Mouse (Mus musculus) common myeloid progenitor, adult 5-6 weeks (primary cell): ENCODE data around the gene Gm28230. TPM values are rescaled to one million over a fixed set of nuclear protein-coding genes. Genes with fewer than 3 reads are reported as not detected.

Experiments used
- ATAC-seq: replicated peaks from 2 replicates; pipeline ENCODE4 v1.8.0; 2016; ENCODE audit warnings: low read depth, mild to moderate bottlenecking, moderate TSS enrichment, inconsistent platforms; ENCODE audit not compliant: poor library complexity, severe bottlenecking
- total RNA-seq: library from RNA; stranded (forward); fragments of 200-1000, 187-1606 nt; gene quantifications from 2 replicates; pipeline ENCODE4 v1.2.3, GENCODE M21; 2017

Gm28230 gene
- total RNA-seq, 1 experiment from 2014 or later, result not detected

DNA sequence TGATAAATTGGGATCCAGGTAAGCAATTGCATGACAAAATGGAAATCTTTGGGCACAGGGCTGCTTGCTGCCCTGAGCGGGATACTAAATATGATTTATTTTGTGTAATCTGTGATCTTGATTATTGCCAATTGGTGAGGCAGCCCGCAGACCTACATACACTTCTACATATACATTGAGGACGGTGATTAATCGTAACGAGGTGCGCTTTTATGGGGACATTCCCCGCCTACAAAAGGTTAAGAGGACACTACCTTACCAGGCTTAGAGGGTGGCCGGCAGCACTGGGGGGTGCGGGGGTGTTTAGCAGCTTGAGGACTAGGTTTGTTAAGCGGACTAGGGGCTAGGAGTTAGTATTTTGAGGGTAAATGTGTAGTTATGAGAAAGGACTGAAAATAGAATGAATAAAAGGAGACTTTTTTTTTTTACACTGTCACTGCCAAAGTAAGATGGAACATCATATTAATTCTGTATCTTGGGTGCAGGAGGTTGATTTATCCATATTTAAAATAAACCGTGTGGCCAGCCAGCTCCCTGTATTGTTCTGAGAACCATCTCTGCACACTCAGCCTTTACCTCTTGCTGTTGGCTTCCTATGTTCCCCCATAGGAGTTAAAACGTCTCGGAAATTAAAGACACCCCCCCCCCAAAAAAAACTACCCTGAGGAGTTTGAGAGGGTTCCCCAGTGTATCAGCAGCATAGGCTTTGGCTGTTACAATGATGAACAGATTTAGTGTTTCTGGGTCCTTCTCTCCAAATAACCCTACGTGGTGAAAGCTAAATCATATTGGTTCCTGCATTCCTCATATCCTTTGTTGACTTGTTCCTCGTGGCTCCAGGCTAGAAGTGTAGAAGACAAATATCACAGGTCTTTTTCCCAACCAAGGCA, 10.4 kb downstream of the Gm28230 start:
- ATAC-seq, result no peak

GRCm38 (mm10) chr2:74737578-74738070, 11.1 kb downstream of the Gm28230 start:
- no peak for ATAC-seq

- no peak for ATAC-seq
These were observed 12.3 kb downstream of the Gm28230 start for GRCm38 (mm10) chr2:74738623-74739475.

DNA sequence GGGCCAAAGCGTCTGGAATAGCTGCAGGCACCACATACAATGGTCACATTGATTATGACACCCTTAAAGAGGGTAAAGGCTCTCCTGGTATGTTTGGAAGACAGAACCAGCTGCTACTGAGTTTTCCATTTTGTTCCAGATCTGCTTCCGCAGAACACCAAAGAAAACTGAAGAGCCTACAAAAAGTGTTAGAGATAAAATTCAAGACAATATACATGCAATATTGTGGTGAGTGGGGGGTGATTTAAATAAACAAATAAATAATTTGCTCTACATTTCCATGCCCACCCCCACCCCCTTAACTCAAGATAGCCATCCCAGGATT, 12.9 kb downstream of the Gm28230 start:
- ATAC-seq, result no peak

GRCm38 (mm10) chr2:74739869-74740268, 13.3 kb downstream of the Gm28230 start:
- ATAC-seq, result no peak

GRCm38 (mm10) chr2:74740311-74741091, 14.0 kb downstream of the Gm28230 start:
- ATAC-seq, result 0 out of 2 replicates have a peak, but pooled peaks have one; percentile 26

DNA sequence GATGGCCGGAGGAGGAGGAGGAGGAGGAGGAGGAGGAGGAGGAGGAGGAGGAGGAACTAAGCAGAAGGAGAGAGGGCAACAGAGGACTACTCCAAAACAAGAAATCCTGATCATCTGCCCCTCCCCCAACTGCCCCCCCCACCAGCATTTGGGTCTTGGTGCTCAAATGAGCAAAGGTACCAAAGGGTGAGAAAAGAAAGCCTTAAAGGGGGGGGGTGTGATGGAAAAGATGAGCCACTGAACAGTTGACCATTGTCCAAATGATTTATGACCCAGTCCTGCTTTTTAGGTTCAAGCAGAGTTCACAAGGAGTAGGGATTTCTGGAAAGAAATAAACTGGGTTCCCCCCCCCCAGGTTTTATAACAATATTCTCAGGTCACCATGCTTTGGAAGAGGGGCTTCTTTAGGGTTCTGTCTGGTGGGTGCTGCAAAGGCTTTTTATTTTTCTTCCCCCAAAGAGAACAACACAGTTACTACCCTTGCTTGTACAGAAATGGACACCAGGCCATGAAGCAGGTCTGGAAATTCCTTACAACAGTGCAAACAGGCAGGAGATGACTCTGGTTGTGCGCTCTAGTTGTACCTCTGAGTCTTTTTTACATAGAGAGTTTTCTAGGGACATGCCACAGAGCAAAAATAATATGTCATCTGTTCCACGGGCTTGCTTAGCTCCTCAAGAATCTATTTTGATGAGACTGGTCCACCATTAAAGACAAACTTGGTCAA, 14.9 kb downstream of the Gm28230 start:
- no peak for ATAC-seq

DNA sequence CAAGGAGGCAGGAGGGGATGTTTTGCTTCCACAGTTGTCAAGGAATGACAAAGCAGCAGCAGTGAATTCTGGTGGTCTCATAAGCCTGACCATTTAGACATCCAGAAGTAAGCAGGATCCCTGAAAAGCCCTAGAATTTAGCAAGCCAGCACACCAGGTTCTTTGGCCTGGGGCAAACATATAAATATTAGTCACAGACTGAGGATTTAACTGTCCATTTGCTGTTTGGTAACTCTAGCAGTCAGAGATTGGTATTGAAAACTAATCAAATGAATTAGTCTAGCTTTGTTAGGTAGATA, 15.4 kb downstream of the Gm28230 start:
- ATAC-seq, result no peak

DNA sequence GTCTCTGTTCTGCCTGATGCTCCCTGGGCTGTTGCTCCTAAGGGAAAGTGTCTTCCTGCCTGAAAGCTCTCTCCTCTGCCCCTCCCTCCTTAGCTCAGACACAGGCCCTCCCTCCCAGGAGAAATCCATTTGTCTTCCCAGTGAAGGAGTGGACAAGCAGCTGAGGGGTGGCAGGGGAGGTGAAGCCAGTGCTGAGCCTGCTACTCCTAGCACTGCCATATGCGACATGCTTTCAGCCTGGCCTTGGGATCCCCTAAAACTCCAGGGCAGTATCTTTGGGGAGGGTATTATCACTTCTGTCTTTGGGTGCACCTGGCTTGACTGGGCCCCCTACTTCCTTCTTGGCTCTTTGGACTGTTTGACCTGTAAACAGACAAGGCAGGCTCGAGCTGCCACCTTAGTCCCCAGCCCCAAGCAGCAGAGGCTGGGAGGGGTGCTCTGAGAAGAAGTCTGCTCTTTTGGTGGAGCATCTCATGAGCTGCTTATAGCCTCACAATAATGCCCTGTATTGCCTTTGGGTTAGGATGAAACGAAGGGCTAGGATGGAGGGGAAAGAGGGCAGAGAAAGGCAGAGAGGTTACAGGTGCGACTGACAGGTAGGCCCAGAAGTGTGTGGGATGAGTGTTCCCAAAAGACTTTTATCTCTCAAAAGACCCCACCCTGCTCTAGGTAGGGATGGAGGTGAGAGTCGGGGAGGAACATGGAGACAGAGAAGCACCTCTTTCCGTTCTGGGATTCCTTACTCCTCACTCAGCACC, 19.2 kb downstream of the Gm28230 start:
- ATAC-seq, result no peak

- ATAC-seq, result no peak
These were observed 19.9 kb downstream of the Gm28230 start for GRCm38 (mm10) chr2:74746298-74746921.

DNA sequence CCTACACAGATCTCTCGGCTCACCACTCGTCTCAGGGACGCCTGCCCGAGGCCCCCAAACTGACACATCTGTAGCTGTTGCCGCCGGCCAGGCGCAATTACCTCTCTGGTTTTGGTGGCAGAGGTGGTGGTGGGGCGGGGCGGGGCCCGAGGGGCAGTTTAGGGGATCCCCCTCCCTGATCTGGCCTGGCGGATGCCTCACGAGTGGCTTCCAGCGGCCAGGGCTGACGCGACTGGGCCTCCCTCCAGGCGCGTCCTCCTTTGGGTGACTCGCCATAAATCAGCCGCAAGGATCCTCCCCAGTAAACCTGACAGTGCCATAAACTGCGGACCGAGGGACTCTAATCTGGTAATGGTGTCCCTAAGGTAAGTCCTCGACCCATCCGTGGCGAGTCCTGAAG, 20.5 kb downstream of the Gm28230 start:
- no peak for ATAC-seq

DNA sequence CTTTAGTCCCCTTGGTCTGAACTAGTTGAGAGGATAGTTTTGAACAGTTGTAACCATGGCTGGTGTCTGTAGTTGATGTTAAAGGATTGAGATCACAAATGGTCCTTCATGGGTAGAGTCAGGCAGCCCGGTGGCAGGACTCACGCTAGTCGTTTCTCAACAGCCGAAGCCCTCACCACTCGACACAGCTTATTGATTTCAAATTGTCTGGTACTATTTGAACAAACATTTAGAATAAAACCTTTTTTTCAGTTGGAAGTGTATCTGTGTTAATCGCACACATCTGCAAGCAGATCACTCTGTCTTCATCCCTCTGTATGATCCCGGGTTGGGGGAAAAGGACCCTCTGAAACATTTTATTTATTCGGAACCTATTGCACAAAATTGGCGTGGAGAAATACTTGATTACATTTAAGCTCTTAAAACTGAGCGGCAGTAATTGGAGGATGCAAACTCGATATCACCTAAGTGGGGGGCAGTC, 21.2 kb downstream of the Gm28230 start:
- no peak for ATAC-seq

- ATAC-seq, result no peak
These were observed 22.0 kb downstream of the Gm28230 start for GRCm38 (mm10) chr2:74748436-74748995.

DNA sequence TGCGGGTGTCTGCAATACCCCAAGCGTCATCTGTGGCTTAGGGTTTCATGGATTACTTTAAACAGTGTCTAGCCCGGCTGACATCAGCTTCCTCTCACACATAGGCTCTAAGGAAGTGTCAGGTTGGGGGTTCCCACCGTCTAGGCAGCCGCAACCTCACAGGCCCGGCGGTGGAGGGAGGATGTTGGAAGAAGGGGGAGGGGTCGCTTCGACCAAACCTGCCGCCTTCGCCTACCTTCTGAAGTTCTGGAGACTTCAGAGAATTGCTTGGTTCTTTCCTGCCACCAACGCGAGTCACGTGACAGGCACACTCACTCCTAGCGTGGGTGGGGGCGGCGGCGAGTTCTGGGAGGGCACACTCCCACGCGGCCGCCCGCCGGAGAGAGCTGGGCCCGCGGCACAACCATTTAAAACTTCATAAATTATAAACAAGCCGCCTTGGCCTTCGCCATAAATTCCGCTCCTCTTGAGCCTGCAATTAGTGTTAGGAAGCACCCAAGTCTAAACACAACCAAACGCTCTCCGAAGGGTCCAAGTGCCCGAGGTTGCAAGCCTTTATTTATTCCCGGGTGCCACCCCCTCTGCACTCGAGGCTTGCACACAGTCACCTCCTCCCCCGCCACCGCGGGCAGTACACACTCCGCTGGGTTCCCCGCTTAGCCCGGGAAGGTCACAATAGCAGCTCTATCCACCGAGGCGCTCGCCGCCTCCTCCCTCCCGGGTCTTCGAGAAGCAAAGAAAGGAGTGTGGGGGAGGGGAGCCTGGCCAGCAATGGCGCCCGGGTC, 23.0 kb downstream of the Gm28230 start:
- ATAC-seq, result peak; percentile 57

DNA sequence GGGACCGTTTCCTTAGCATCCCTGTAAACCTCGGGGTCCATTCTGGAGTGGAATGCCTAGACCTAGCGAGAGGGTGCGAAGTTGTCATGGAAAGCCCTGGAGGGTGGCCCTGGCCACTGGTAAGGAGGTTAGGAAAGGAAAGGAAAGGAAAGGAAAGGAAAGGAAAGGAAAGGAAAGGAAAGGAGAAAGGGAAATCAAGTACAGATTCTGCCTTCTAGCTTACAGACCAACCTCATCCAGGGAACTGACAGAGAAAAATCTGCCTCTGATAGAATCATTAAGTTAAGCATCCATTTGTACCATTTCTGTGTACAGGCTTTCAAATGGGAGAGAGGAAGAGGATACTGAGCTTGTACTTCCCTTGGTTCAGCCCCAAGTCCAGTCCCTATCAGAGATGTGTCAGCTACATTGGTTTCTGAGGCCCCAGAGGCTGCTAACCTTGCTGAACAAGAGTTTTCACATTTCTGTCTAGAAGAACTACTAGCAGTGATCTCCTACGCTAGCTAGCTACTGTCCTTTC, 24.3 kb downstream of the Gm28230 start:
- no peak for ATAC-seq

- no peak for ATAC-seq
These were observed 25.3 kb downstream of the Gm28230 start for GRCm38 (mm10) chr2:74751861-74752260.
